Mouse (Mus musculus) olfactory bulb, adult 2 months (tissue): ENCODE data around the gene Nanos2.

Source experiments
- CTCF ChIP-seq: fragments of 200-500 bp; IDR thresholded peaks from 2 replicates; pipeline ENCODE4 v1.5.1; 2012; ENCODE audit warnings: low read depth, mild to moderate bottlenecking, low read length, moderate library complexity; ENCODE audit not compliant: insufficient read depth
- POLR2A ChIP-seq: fragments of 200-500 bp; IDR thresholded peaks from 2 replicates; pipeline ENCODE4 v1.6.1; 2012; ENCODE audit warnings: mild to moderate bottlenecking, low read depth, low read length, moderate library complexity; ENCODE audit not compliant: insufficient read depth

DNA sequence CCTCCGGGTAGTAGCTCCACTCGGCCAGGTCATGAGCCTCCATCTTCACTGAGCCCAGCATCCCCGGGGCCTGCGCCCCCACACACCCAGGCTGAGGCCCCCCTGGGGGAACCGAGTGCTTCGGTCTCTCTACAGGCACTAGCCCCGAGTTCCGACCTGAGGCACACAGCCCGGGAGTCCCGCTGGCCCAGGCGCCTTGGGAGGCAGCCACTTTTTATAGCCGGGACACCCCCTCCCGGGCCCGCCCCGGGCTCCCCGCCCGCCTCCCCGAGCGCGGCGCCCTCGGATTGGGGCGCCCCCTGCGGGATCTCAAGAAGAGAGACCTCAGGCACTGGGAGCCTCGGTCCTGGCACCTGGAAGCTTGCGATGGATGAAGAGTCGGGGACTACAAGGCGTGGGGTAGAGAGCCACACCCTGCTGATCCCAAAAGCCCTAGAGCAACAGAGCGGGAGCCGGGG, 36.2 kb downstream of the Nanos2 start, which contains the start of gene Foxa3:
- no peak for TF ChIP-seq CTCF
- no peak for TF ChIP-seq POLR2A
